22 mouse cellular contexts compared by ENCODE assay signal in genomic region chr16:10762569-10763180, GRCm38 (mm10). TPM values are rescaled to one million over a fixed set of nuclear protein-coding genes. Genes with fewer than 3 reads are reported as not detected.
"Had no signal": no experiment of that assay in that cellular context is flagged by ENCODE, and none has a peak within 500 bp of the region (broad histone marks: within the 10 kb centered on the region; RNA-seq: fewer than 3 reads in every experiment).

No protein-coding gene starts in this region.

- H3K27ac ChIP-seq: liver, embryonic 12.5 days; liver, embryonic 14.5 days; midbrain, embryonic 10.5 days; midbrain, embryonic 12.5 days; neural tube, embryonic 12.5 days; stomach, embryonic 15.5 days; stomach, postnatal 0 days had no signal

- H3K36me3 ChIP-seq: liver, embryonic 12.5 days; midbrain, embryonic 10.5 days; midbrain, embryonic 12.5 days; neural tube, embryonic 12.5 days; stomach, embryonic 15.5 days had no signal

- H3K27me3 ChIP-seq: neural tube, embryonic 12.5 days; stomach, embryonic 15.5 days had no signal

- H3K4me3 ChIP-seq: liver, embryonic 12.5 days; midbrain, embryonic 10.5 days; midbrain, embryonic 12.5 days; neural tube, embryonic 12.5 days; stomach, embryonic 15.5 days had no signal

- H3K4me1 ChIP-seq: midbrain, embryonic 12.5 days had no signal

- H3K4me2 ChIP-seq: liver, embryonic 12.5 days; lung, embryonic 14.5 days; midbrain, embryonic 12.5 days; neural tube, embryonic 12.5 days; stomach, embryonic 15.5 days had no signal

- H3K9ac ChIP-seq: liver, embryonic 12.5 days; liver, embryonic 14.5 days; lung, embryonic 14.5 days; midbrain, embryonic 12.5 days; neural tube, embryonic 12.5 days; stomach, embryonic 15.5 days had no signal

- H3K9me3 ChIP-seq: liver, embryonic 12.5 days; midbrain, embryonic 10.5 days; midbrain, embryonic 12.5 days; neural tube, embryonic 12.5 days; stomach, embryonic 15.5 days had no signal

- ATAC-seq: liver, embryonic 12.5 days; midbrain, embryonic 16.5 days had no signal

- DNase-seq: lung, embryonic 14.5 days; midbrain, embryonic 14.5 days; right cerebral cortex, postnatal 14 days; thymus, adult 2 months; thymus, postnatal 25 days; thymus, postnatal 4 days had no signal

RNA-seq across cellular contexts. Expression of gene Tnp2, which starts 25.8 kb away (rescaled TPM):
- total RNA-seq: megakaryocyte, adult 5-6 weeks; megakaryocyte-erythroid progenitor cell, adult 5-6 weeks; neutrophil, adult 5-6 weeks had no signal
- polyA plus RNA-seq: liver, embryonic 12.5 days; liver, embryonic 14.5 days; liver, embryonic 16.5 days; lung, embryonic 14.5 days; lung, embryonic 16.5 days; midbrain, embryonic 10.5 days; midbrain, embryonic 12.5 days; midbrain, embryonic 14.5 days; midbrain, embryonic 16.5 days; neural tube, embryonic 12.5 days; neural tube, embryonic 14.5 days; stomach, embryonic 15.5 days; stomach, postnatal 0 days; urinary bladder, adult 2 months had no signal

RNA-seq across cellular contexts. Expression of gene Prm3, which starts 28.0 kb away (rescaled TPM):
- total RNA-seq: megakaryocyte, adult 5-6 weeks; megakaryocyte-erythroid progenitor cell, adult 5-6 weeks; neutrophil, adult 5-6 weeks had no signal
- polyA plus RNA-seq: liver, embryonic 12.5 days; liver, embryonic 14.5 days; liver, embryonic 16.5 days; lung, embryonic 14.5 days; lung, embryonic 16.5 days; midbrain, embryonic 10.5 days; midbrain, embryonic 12.5 days; midbrain, embryonic 14.5 days; midbrain, embryonic 16.5 days; neural tube, embryonic 12.5 days; neural tube, embryonic 14.5 days; spleen, adult 2 months; stomach, embryonic 15.5 days; stomach, postnatal 0 days; thymus, adult 2 months; urinary bladder, adult 2 months had no signal

RNA-seq across cellular contexts. Expression of gene Prm2, which starts 33.3 kb away (rescaled TPM):
- total RNA-seq: megakaryocyte, adult 5-6 weeks; megakaryocyte-erythroid progenitor cell, adult 5-6 weeks; neutrophil, adult 5-6 weeks had no signal
- polyA plus RNA-seq: liver, embryonic 12.5 days; liver, embryonic 14.5 days; liver, embryonic 16.5 days; lung, embryonic 14.5 days; lung, embryonic 16.5 days; midbrain, embryonic 10.5 days; midbrain, embryonic 12.5 days; midbrain, embryonic 14.5 days; midbrain, embryonic 16.5 days; neural tube, embryonic 12.5 days; neural tube, embryonic 14.5 days; spleen, adult 2 months; stomach, embryonic 15.5 days; stomach, postnatal 0 days; urinary bladder, adult 2 months had no signal

RNA-seq across cellular contexts. Expression of gene Prm1, which starts 43.0 kb away (rescaled TPM):
- total RNA-seq: megakaryocyte, adult 5-6 weeks; megakaryocyte-erythroid progenitor cell, adult 5-6 weeks; neutrophil, adult 5-6 weeks had no signal
- polyA plus RNA-seq: liver, embryonic 12.5 days; liver, embryonic 14.5 days; liver, embryonic 16.5 days; lung, embryonic 14.5 days; lung, embryonic 16.5 days; midbrain, embryonic 10.5 days; midbrain, embryonic 12.5 days; midbrain, embryonic 14.5 days; neural tube, embryonic 12.5 days; neural tube, embryonic 14.5 days; stomach, embryonic 15.5 days; urinary bladder, adult 2 months had no signal
